Mouse (Mus musculus) forebrain, embryonic 11.5 days (tissue): ENCODE measurements around the gene Chrne. TPM values are rescaled to one million over a fixed set of nuclear protein-coding genes. Genes with fewer than 3 reads are reported as not detected.

ENCODE experiments used
- ATAC-seq: fragments of 200-750 bp; cut with Nextera tagmentation; replicated peaks from 2 replicates; pipeline ENCODE4 v1.8.0; 2017; ENCODE audit warnings: moderate TSS enrichment; ENCODE audit not compliant: low FRiP score
- DNase-seq: peaks from one replicate; pipeline ENCODE4 v3.0.0-alpha.2; 2017; ENCODE audit warnings: low spot score
- H3K27ac ChIP-seq: fragments of 300-500 bp; sonication (generic); 2 replicates; pipeline ENCODE4 v1.5.1; 2014; ENCODE audit warnings: low read depth, low read length
- H3K27me3 ChIP-seq: fragments of 300-500 bp; sonication (generic); 2 replicates; pipeline ENCODE4 v1.6.1; 2014; ENCODE audit warnings: mild to moderate bottlenecking, low read length, mixed read lengths; ENCODE audit not compliant: control insufficient read depth, insufficient read depth
- H3K36me3 ChIP-seq: fragments of 300-500 bp; sonication (generic); 2 replicates; pipeline ENCODE4 v1.6.1; 2014; ENCODE audit warnings: mild to moderate bottlenecking, low read length, moderate library complexity, mixed read lengths; ENCODE audit not compliant: control insufficient read depth, insufficient read depth
- H3K4me1 ChIP-seq: fragments of 300-500 bp; sonication (generic); replicated peaks from 2 replicates; pipeline ENCODE4 v1.6.1; 2014; ENCODE audit warnings: low read length, mixed read lengths; ENCODE audit not compliant: control insufficient read depth, insufficient read depth
- H3K4me2 ChIP-seq: fragments of 300-500 bp; sonication (generic); 2 replicates; pipeline ENCODE4 v1.6.1; 2014; ENCODE audit warnings: low read depth, mild to moderate bottlenecking, low read length, moderate library complexity, mixed read lengths; ENCODE audit not compliant: severe bottlenecking
- H3K4me3 ChIP-seq: fragments of 300-500 bp; sonication (generic); 2 replicates; pipeline ENCODE4 v1.5.1; 2014; ENCODE audit warnings: low read depth, low read length
- H3K9ac ChIP-seq: fragments of 300-500 bp; sonication (generic); 2 replicates; pipeline ENCODE4 v1.6.1; 2014; ENCODE audit warnings: low read length
- H3K9me3 ChIP-seq: fragments of 300-500 bp; sonication (generic); 2 replicates; pipeline ENCODE4 v1.6.1; 2016; ENCODE audit warnings: low read length, mixed read lengths; ENCODE audit not compliant: control insufficient read depth
- WGBS: fragments of 180-500 bp; shearing (Covaris S2); extraction: QIAGEN DNeasy Blood & Tissue Kit; methylation state at CpG from one replicate; pipeline ENCODE4 v1.1.7; 2014; 5-methylcytosine and 5-hydroxymethylcytosine counted together
- polyA plus RNA-seq: library from polyadenylated mRNA; unstranded; fragments of >200 nt; fragmentation: Nextera tagmentation; extraction: Ambion mirVana; gene quantifications from 2 replicates; pipeline ENCODE4 v1.2.1, GENCODE M21; 2014

Gene Chrne
- polyA plus RNA-seq, 1 experiment from 2014 or later, result not detected

DNA sequence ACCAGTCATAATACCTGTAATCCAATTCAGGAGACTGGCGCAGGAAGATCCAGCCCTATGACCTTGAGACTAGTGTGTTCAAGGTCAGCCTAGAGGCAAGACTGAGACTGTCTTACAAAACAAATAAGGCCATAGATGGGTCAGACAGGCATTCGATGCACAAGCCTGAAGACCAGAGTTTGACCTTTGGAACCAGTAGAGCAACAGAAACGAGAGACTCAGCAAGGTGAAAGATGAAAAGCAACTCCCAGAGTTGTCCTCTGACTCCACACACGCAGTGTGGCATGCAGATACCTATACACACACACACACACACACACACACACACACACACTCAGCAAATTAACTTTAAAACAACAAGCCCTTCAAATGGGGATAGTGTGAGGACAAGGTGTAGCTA lies 7.9 kb upstream of the Chrne start:
- Histone ChIP-seq H3K36me3 (no peaks in the 10 kb centered on the region), H3K9ac (no peak overlapping the region), H3K9me3 (no peaks in the 10 kb centered on the region), H3K27me3 (no peaks in the 10 kb centered on the region), H3K4me1 (no peaks in the 10 kb centered on the region), H3K4me3 (no peak overlapping the region), H3K27ac (no peak overlapping the region), H3K4me2 (no peak overlapping the region)
- ATAC-seq, result no peak
- DNase-seq, result no peak
- 76% methylated on average over 4 of the region's 4 CpGs for WGBS

DNA sequence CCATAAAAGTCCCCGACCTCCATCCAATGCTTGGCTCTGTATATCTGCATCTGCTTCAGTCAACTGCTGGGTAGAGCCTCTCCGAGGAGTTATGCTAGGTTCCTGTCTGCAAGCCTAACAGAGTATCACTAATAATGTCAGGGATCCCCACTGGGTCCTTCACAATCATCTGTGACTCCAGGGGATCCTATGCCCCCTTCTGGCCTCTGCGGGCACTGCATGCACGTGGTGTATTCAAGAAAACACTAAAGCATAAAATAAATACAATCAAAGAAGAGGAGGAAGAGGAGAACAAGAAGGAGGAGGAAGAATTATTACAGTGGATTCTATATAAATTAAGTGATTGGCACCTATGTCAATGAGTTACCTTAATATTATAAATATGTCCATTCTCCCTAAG lies 6.5 kb upstream of the Chrne start:
- Histone ChIP-seq H3K4me1 (no peaks in the 10 kb centered on the region), H3K4me3 (no peak overlapping the region), H3K4me2 (no peak overlapping the region), H3K27me3 (no peaks in the 10 kb centered on the region), H3K36me3 (no peaks in the 10 kb centered on the region), H3K9ac (no peak overlapping the region), H3K9me3 (no peaks in the 10 kb centered on the region), H3K27ac (no peak overlapping the region)
- DNase-seq (peak; percentile 80), ATAC-seq (no peak)
- 47% methylated on average over 4 of the region's 4 CpGs for WGBS

DNA sequence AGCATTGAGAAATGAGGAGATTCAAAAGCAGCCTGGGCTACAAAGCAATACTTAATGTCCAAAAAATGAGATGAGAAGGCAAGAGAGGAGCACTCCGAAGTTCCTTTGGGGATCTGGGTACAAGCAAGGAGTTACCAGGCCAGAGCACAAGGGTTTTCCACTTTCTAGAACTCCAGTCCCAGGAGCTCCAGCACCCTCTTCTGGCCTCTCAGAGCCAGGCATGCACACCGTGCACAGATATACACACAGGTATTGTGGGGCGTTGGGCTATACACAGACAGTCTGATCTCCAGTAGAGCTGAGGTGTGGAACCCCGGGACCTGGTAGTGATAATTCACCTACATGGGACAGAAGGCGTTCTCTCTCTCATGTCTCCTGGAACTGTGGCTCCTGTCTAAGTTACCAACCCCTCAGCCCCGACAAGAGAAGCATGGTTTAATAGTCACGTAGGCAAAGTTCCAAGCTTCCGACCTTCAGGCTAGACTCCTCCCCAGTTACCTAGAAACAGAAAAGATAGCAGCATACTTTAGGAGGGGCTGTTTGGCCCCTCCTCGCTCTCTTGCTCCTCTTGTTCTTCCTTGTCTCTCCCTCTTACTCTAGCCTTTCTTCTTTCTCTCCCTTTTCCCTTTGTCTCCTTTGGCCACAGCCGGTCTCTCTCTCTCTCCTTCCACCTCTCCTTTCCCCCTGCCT lies 4.2 kb upstream of the Chrne start:
- Histone ChIP-seq H3K9ac (no peak overlapping the region), H3K4me2 (no peak overlapping the region), H3K4me1 (no peaks in the 10 kb centered on the region), H3K4me3 (no peak overlapping the region), H3K27me3 (no peaks in the 10 kb centered on the region), H3K27ac (no peak overlapping the region), H3K9me3 (no peaks in the 10 kb centered on the region), H3K36me3 (no peaks in the 10 kb centered on the region)
- DNase-seq (no peak), ATAC-seq (no peak)
- 88% methylated on average over 10 of the region's 10 CpGs for WGBS

DNA sequence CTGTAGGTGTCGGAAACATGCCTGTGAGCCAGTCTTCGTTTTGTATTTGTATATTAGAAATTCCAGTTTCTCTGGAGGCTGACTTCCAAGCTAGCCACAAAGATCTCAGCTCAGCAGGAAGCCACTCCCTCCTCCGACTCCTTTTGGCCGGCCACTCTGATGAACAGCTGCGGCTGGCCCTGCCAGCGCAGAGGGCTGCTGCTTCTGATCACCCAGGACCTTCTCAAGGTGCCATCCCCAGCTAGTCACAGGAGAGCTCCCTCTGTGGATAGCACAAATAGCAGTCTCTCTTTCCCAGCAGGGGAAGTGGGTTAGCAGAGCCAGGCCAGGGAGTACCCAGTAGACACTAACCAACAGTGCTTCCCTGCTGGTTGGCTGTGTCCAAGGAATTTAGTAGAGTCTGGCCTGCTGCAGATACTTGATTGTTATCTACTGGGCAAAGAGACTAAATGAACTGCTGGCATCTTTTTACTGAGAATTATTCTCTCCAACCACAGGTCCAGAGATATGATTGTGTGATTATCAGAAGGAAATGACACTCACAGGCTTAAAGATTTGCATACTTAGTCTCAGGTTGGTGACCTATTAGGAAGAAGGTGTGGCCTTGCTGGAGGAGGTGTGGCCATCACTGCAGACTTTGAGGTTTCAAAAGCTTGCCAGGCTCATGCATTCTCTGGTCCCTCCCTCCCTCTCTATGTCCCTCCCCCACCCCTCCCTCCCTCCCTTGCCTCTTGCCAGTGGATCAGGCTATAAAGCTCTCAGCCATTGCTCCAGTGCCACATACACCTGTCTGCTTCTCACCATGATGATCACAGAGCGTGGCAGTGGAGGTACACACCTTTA lies 3.2 kb upstream of the Chrne start:
- WGBS, result 44% methylated on average over 7 of the region's 7 CpGs

DNA sequence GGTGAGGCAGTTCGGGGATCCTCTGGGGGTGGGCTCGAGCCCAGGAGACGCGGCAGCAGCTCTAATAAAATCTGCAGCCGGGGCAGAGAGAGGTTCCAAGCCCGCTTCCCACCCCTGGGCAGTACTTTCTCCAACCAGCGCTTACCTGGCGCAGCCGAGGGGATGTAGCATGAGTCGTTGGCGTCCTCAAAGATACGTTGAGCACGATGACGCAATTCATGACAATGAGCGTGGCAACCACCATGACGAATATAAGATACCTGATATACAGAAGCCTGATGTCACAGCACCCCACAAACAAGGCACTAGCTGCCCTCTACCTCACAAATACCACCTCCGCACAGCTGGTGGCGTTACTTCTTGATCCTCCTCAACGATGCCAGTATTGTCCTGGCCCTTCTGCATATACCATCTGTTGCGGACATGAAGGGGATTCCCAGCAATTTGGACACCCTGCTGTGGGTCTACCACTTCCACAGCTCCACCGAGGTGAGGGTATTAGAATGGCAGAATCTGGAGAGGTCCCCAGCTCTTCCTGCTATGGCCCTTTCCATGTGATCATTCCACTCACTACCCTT lies 3.4 kb downstream of the Chrne start, which contains the start of gene 4930544D05Rik:
Gene 4930544D05Rik (plus strand): TSS at position 333 of the 578 bp plus-strand sequence.
- H3K4me2 ChIP-seq, result peak within 1 kb of the TSS; percentile 49
- H3K4me3 ChIP-seq, result peak within 1 kb of the TSS; percentile 17
- H3K27me3 ChIP-seq, result no peaks in the 10 kb centered on the region; the same call in 1 of the 2 replicates
- no peak within 1 kb of the TSS for H3K27ac ChIP-seq
- H3K4me1 ChIP-seq, result peaks cover 6% of the 10 kb centered on the region
- H3K9me3 ChIP-seq, result no peaks in the 10 kb centered on the region
- no peaks in the 10 kb centered on the region; the same call in 1 of the 2 replicates for H3K36me3 ChIP-seq
- H3K9ac ChIP-seq, result peak within 1 kb of the TSS; percentile 48
- DNase-seq (no peak), ATAC-seq (no peak)
- 15% methylated on average over 21 of the region's 21 CpGs for WGBS

More for the DNA sequence above, 3.2 kb upstream of the Chrne start:
- no peak overlapping the region for H3K4me2 ChIP-seq
- ATAC-seq, result no peak
- H3K36me3 ChIP-seq, result no peaks in the 10 kb centered on the region
- DNase-seq, result no peak
- no peaks in the 10 kb centered on the region for H3K9me3 ChIP-seq
- no peak overlapping the region for H3K27ac ChIP-seq
- no peaks in the 10 kb centered on the region for H3K4me1 ChIP-seq
- H3K27me3 ChIP-seq, result no peaks in the 10 kb centered on the region
- no peak overlapping the region for H3K9ac ChIP-seq
- no peak overlapping the region for H3K4me3 ChIP-seq

DNA sequence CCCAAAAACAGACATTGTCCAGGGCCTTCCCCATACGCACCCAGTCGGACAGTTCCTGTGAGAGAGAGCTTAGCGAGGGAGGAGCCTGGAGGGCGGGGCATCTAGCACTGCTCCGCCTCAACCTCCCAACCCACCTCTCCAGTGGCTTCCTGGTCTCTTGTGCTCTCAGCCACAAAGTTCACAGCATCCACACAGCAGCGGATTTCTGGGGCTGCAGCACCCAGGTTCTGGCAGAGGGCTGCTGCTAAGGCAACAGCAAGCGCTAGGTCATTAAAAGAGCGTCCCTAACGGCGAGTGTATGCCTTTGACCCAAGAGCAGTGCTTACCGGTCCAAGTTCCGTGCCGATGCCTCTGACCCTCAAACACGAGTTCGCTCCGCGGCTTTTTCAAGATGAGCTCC lies 3.9 kb downstream of the Chrne start:
- Histone ChIP-seq H3K27ac (no peak overlapping the region), H3K27me3 (no peaks in the 10 kb centered on the region; the same call in 1 of the 2 replicates), H3K9me3 (no peaks in the 10 kb centered on the region), H3K4me2 (peak overlapping the region; percentile 49), H3K4me1 (peaks cover 6% of the 10 kb centered on the region), H3K9ac (peak overlapping the region; percentile 48), H3K36me3 (no peaks in the 10 kb centered on the region; the same call in 1 of the 2 replicates), H3K4me3 (peak overlapping the region; percentile 17)
- 3% methylated on average over 17 of the region's 17 CpGs for WGBS
- DNase-seq (peak; percentile 66), ATAC-seq (peak; percentile 51; the same call in 1 of the 2 replicates)

DNA sequence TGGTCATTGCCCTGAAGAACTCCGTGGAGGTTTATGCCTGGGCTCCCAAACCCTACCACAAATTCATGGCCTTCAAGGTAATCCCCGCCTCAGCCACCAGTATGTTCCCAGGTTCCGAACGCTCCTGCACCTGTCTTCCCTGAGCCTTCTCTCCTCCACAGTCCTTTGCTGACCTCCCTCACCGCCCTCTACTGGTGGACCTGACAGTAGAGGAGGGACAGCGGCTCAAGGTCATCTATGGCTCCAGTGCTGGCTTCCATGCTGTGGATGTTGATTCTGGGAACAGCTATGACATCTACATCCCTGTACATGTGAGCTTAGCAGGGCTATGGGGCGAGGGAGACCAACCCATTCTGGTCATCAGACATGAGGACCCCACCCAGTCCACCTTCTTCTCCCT lies 6.5 kb downstream of the Chrne start:
- Histone ChIP-seq H3K9me3 (no peaks in the 10 kb centered on the region), H3K4me2 (no peak overlapping the region), H3K36me3 (no peaks in the 10 kb centered on the region; the same call in 1 of the 2 replicates), H3K27me3 (no peaks in the 10 kb centered on the region; the same call in 1 of the 2 replicates), H3K27ac (no peak overlapping the region), H3K4me1 (peaks cover 6% of the 10 kb centered on the region), H3K4me3 (no peak overlapping the region), H3K9ac (no peak overlapping the region)
- 84% methylated on average over 7 of the region's 7 CpGs for WGBS
- no peak for ATAC-seq
- DNase-seq, result no peak

DNA sequence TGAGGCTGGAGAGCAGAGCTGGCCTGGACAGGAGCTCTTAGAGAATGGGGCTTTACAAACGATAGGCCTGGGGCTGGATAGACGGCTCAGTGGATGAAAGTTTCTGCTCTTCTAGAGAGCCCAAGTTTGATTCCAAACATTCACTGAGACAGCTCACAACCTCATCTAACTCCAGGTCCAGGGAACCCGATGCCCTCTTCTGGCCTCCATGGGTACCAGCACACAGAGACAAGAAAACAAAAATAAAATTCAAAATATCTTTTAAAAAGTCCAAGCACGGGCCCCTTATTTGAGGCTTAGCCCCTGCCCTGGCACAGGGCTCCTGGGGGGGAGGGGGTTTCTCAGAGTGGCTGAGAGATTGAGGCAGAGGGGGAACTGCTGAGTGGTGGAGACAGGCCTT lies 8.3 kb downstream of the Chrne start:
- Histone ChIP-seq H3K27ac (no peak overlapping the region), H3K4me2 (no peak overlapping the region), H3K4me1 (peaks cover 6% of the 10 kb centered on the region), H3K9me3 (no peaks in the 10 kb centered on the region), H3K36me3 (no peaks in the 10 kb centered on the region; the same call in 1 of the 2 replicates), H3K9ac (no peak overlapping the region), H3K27me3 (no peaks in the 10 kb centered on the region; the same call in 1 of the 2 replicates), H3K4me3 (no peak overlapping the region)
- ATAC-seq, result no peak
- peak; percentile 32 for DNase-seq
- 88% methylated on average over 4 of the region's 4 CpGs for WGBS
